Mouse (Mus musculus) midbrain, embryonic 11.5 days (tissue): ENCODE data around the gene Ugt2b38. TPM values are rescaled to one million over a fixed set of nuclear protein-coding genes. Genes with fewer than 3 reads are reported as not detected.
"Not testable (repeated sequence)": the region's sequence is repeated elsewhere in the genome, so short reads cannot be mapped to it uniquely, and the experiment has no call there.

Source experiments
- ATAC-seq: fragments of 200-750 bp; cut with Nextera tagmentation; 2 replicates; pipeline ENCODE4 v1.8.0; 2017; ENCODE audit warnings: moderate TSS enrichment, moderate library complexity; ENCODE audit not compliant: low FRiP score
- DNase-seq: peaks from one replicate; pipeline ENCODE4 v3.0.0; 2015; ENCODE audit warnings: low spot score; ENCODE audit errors: missing footprints
- H3K27ac ChIP-seq: fragments of 300-500 bp; sonication (generic); 2 replicates; pipeline ENCODE4 v1.5.1; 2014; ENCODE audit warnings: low read depth, low read length
- H3K27me3 ChIP-seq: fragments of 300-500 bp; sonication (generic); 2 replicates; pipeline ENCODE4 v1.6.1; 2014; ENCODE audit warnings: mild to moderate bottlenecking, low read length, moderate library complexity, mixed read lengths; ENCODE audit not compliant: control insufficient read depth, insufficient read depth
- H3K36me3 ChIP-seq: fragments of 300-500 bp; sonication (generic); 2 replicates; pipeline ENCODE4 v1.6.1; 2014; ENCODE audit warnings: mild to moderate bottlenecking, low read length, moderate library complexity, mixed read lengths; ENCODE audit not compliant: control insufficient read depth, insufficient read depth
- H3K4me1 ChIP-seq: fragments of 300-500 bp; sonication (generic); 2 replicates; pipeline ENCODE4 v1.6.1; 2014; ENCODE audit warnings: low read length; ENCODE audit not compliant: control insufficient read depth, insufficient read depth
- H3K4me2 ChIP-seq: fragments of 300-500 bp; sonication (generic); 2 replicates; pipeline ENCODE4 v1.6.1; 2014; ENCODE audit warnings: mild to moderate bottlenecking, moderate library complexity
- H3K4me3 ChIP-seq: fragments of 300-500 bp; sonication (generic); 2 replicates; pipeline ENCODE4 v1.5.1; 2014; ENCODE audit warnings: low read depth, low read length
- H3K9ac ChIP-seq: fragments of 300-500 bp; sonication (generic); 2 replicates; pipeline ENCODE4 v1.6.1; 2014; ENCODE audit warnings: low read length
- H3K9me3 ChIP-seq: fragments of 300-500 bp; sonication (generic); 2 replicates; pipeline ENCODE4 v1.6.1; 2016; ENCODE audit warnings: low read length; ENCODE audit not compliant: control insufficient read depth
- WGBS: fragments of 180-500 bp; shearing (Covaris S2); extraction: QIAGEN DNeasy Blood & Tissue Kit; methylation state at CpG from one replicate; pipeline ENCODE4 v1.1.7; 2014; 5-methylcytosine and 5-hydroxymethylcytosine counted together
- polyA plus RNA-seq: library from polyadenylated mRNA; unstranded; fragments of >200 nt; fragmentation: Nextera tagmentation; extraction: Ambion mirVana; gene quantifications from 2 replicates; pipeline ENCODE4 v1.2.1, GENCODE M21; 2014

The Ugt2b38 gene
- polyA plus RNA-seq, 1 experiment from 2014 or later = not detected

DNA sequence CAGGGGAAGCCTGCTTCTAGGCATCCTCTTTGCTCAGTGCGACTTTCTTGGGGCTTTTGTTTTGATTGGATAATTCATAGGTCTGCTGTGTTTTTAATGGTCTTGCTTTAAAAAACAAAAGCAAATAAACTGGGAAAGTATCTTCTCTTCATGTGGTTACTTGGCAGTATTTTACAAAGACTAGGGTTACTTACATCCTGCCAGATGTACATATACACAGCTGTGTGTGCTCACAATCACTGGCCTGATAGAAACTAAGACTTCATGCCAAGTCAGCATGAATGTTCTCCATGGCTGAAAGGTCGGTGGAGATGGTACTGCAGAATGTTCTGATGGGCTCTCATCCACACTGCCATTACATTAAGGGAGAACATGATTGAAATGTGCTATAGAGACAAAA lies 33.2 kb downstream of the Ugt2b38 start:
- no peaks in the 10 kb centered on the region for H3K9me3 ChIP-seq
- no peaks in the 10 kb centered on the region for H3K36me3 ChIP-seq
- no peaks in the 10 kb centered on the region for H3K27me3 ChIP-seq
- H3K4me1 ChIP-seq = no peaks in the 10 kb centered on the region
- ATAC-seq (no peak), DNase-seq (no peak)
- H3K4me3 ChIP-seq = no peak overlapping the region
- no peak overlapping the region for H3K27ac ChIP-seq
- WGBS = 85% methylated on average over 2 of the region's 2 CpGs
- no peak overlapping the region for H3K9ac ChIP-seq
- no peak overlapping the region for H3K4me2 ChIP-seq

DNA sequence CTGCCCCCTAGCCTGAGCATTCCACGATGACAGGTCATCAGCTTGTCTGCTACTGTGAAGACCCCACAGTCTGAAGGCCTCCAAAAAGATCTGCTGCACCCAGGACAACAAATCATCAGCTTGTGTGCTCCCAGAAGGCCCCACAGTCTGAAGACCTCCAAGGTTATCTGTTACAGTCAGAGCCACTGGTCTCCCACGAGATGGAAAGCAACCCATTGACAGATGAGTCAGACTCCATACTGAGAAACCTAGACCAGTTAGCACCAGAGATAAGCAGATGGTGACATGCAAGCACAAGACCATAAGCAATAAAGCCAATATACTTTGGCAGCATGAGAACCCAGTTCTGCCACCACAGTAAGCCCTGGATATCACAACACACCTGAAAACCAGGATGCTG lies 43.8 kb downstream of the Ugt2b38 start:
- Histone ChIP-seq H3K27me3 (no peaks in the 10 kb centered on the region), H3K36me3 (no peaks in the 10 kb centered on the region), H3K27ac (no peak overlapping the region), H3K4me3 (no peak overlapping the region), H3K4me2 (no peak overlapping the region), H3K9me3 (no peaks in the 10 kb centered on the region), H3K9ac (no peak overlapping the region), H3K4me1 (no peaks in the 10 kb centered on the region)
- ATAC-seq = no peak
- no peak for DNase-seq
- 92% methylated on average over 2 of the region's 2 CpGs for WGBS

DNA sequence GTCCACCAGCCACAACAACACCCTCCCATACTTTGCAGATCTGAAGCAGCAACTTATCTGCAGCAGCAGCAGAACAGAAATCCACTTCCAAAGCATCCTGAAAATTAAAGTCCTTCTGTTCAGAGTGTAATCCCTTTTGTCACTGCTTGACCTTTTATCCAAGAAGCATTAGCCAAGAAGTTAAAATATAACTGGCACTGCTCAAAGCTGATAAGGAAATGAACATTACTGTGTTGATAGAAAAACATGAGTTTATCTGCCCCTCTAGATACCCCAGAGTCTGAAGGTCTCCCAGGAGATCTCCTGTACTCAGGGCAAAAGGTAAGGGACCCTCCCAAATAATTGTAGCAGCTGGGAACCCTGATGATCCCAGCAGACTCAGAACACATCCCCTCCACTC lies 44.2 kb downstream of the Ugt2b38 start:
- DNase-seq (no peak), ATAC-seq (no peak)
- H3K4me2 ChIP-seq = no peak overlapping the region

DNA sequence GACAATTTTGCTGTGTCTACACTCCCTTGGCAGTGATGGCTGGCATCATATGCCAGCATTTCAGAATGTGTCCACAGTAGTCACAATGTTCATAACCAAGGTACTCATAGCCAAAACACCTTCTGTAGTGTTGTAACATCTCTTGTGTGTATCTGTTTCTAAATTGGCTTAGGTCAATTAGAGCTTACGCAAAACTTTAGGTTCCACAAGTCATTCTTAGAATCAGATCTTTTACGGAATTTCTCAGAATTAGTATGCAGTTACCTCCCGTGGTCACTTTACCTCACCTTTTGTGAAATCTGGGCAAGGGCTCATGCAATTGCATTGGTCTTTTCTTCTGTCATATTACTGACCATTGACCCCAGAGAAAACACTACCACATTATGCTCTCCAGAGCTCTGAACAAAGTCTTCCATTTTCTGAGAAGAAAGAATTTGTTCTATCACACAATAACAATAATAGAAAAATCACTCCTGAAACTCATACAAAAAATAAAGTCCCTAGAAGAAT lies 48.1 kb downstream of the Ugt2b38 start:
- no peak for DNase-seq
- no peak overlapping the region for H3K9ac ChIP-seq
- no peak for ATAC-seq
- H3K4me2 ChIP-seq = no peak overlapping the region
- no peaks in the 10 kb centered on the region for H3K36me3 ChIP-seq
- H3K27ac ChIP-seq = no peak overlapping the region
- no peaks in the 10 kb centered on the region for H3K27me3 ChIP-seq
- H3K4me1 ChIP-seq = no peaks in the 10 kb centered on the region
- WGBS = 88% methylated on average over 3 of the region's 3 CpGs
- H3K4me3 ChIP-seq = no peak overlapping the region
- no peaks in the 10 kb centered on the region for H3K9me3 ChIP-seq

More for the DNA sequence above, 44.2 kb downstream of the Ugt2b38 start:
- Histone ChIP-seq H3K36me3 (no peaks in the 10 kb centered on the region), H3K27me3 (no peaks in the 10 kb centered on the region), H3K4me3 (no peak overlapping the region), H3K9ac (no peak overlapping the region), H3K4me1 (no peaks in the 10 kb centered on the region), H3K9me3 (no peaks in the 10 kb centered on the region), H3K27ac (no peak overlapping the region)

DNA sequence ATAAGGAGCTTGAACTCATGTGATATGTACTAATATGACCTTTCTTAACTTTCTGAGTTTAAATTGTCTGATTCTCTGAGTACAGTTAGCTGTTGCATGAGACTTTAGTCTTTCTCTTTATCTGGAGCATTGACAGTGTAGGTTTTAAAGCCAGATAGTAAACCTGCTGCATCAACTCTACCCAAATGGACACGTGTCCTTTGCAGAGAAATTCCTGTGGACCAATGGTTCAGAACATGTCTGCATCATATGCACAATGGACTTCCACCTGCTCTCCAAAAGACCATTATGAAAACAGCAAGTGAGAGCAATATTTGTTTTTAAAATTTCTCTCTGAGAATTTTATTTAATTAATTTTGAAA lies 50.5 kb downstream of the Ugt2b38 start:
- Histone ChIP-seq H3K4me3 (no peak overlapping the region), H3K27ac (no peak overlapping the region), H3K36me3 (no peaks in the 10 kb centered on the region), H3K4me1 (no peaks in the 10 kb centered on the region), H3K9me3 (no peaks in the 10 kb centered on the region), H3K9ac (no peak overlapping the region), H3K4me2 (no peak overlapping the region), H3K27me3 (no peaks in the 10 kb centered on the region)
- DNase-seq = no peak
- ATAC-seq = no peak
- 96% methylated on average over 1 of the region's 1 CpGs for WGBS

DNA sequence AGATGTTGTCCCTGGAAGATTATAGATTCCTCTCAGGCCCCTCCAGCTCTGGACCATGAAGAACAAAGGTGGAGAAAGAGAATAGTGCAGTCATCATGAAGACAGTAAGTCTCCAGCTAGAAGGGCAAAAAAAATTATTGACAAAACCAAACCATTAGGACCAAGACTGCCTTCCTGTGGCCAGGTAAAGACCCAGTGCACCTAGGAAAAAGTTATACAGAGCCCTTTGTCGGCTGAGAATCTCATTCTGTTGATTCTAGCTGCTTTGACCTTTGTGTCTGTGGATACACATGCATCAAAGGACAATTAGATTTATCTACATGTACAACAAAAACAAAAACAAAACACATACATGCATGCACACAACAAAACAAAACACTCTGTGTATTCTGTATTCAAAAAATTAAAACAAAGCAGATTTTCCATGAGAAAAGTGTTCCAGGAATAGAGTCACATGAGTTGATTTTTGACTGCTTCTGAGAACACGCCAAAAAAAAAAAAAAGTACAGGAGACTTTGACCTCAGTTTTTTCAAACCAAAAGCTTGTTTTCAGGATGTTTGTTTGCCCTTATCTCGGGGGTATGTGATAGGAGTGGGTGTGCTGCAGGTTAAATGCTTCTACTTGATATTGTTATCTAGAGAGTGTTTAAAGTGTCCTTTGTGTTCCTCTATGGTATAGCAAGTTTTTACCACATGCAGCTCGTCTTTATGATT lies 51.1 kb downstream of the Ugt2b38 start:
- H3K27me3 ChIP-seq, H3K9me3 ChIP-seq, ATAC-seq, H3K27ac ChIP-seq, H3K9ac ChIP-seq, H3K4me2 ChIP-seq, H3K4me3 ChIP-seq, H3K4me1 ChIP-seq, DNase-seq, H3K36me3 ChIP-seq: not testable (repeated sequence)
- WGBS = 72% methylated on average over 4 of the region's 4 CpGs

Other genes with a start within 250 kb of the Ugt2b38 start
- not detected in 2 replicates for gene Ugt2b37, start 169.4 kb downstream of the Ugt2b38 start, polyA plus RNA-seq
- not detected in 2 replicates for gene Ugt2a3, start 87.0 kb downstream of the Ugt2b38 start, polyA plus RNA-seq
- gene Ugt2a2, start 58.1 kb upstream of the Ugt2b38 start, polyA plus RNA-seq = not detected in 2 replicates
- not detected in 2 replicates for gene Gm43638, start 62.6 kb upstream of the Ugt2b38 start, polyA plus RNA-seq
- gene Ugt2a1, start 66.7 kb upstream of the Ugt2b38 start, polyA plus RNA-seq = not detected in 2 replicates
- not detected in 2 replicates for gene Sult1b1, start 114.0 kb upstream of the Ugt2b38 start, polyA plus RNA-seq
- not detected in 2 replicates for gene Sult1d1, start 144.8 kb upstream of the Ugt2b38 start, polyA plus RNA-seq
- not detected in 2 replicates for gene Sult1e1, start 167.4 kb upstream of the Ugt2b38 start, polyA plus RNA-seq
- gene Csn1s1, start 242.0 kb upstream of the Ugt2b38 start, polyA plus RNA-seq = not detected in 2 replicates